Mouse (Mus musculus): ENCODE data around the gene Trip6.

GRCm38 (mm10) chr5:137335066-137335465 is 20.9 kb upstream of the Trip6 start:
- TF ChIP-seq CTCF (IDR thresholded peaks at IDR 0.05; ENCODE audit: borderline replicate concordance, insufficient read depth, low read length) = no peak
- TF ChIP-seq POLR2A (IDR thresholded peaks at IDR 0.05; ENCODE audit: low read depth, low read length) = no peak
